Mouse (Mus musculus) layer of hippocampus, adult 2 months (tissue): ENCODE measurements around the gene Ccl27b. TPM values are rescaled to one million over a fixed set of nuclear protein-coding genes. Genes with fewer than 3 reads are reported as not detected.
"Not testable (repeated sequence)": the region's sequence is repeated elsewhere in the genome, so short reads cannot be mapped to it uniquely, and the experiment has no call there.

Source experiments
- DNase-seq, 2 experiments: peaks; one replicate each; pipeline ENCODE4 v3.0.0; 2022; ENCODE audit warnings: low spot score in 2 of 2
- H3K27ac ChIP-seq: fragments of 200-600 bp; 2 replicates; pipeline ENCODE4 v1.8.1; 2022
- H3K4me3 ChIP-seq: fragments of 200-600 bp; 2 replicates; pipeline ENCODE4 v1.8.1; 2022; ENCODE audit warnings: mild to moderate bottlenecking
- long read RNA-seq, 2 experiments: library from polyadenylated mRNA; stranded (forward); transcript quantifications; one replicate each; pipeline ENCODE4 v2.0.0; 2021; ENCODE audit warnings: borderline mapping rate in 2 of 2
- total RNA-seq, 2 experiments: library from RNA; stranded (reverse); gene quantifications; 2 replicates each; pipeline ENCODE4 v1.2.3; 2021

The Ccl27b gene
- not detected for total RNA-seq
- long read RNA-seq, experiment 1, partial matches to known transcripts: 0 of 1 reads
- long read RNA-seq, experiment 1, other reads (novel, unspliced or antisense): 1 of 1 reads
- long read RNA-seq, experiment 2, partial matches to known transcripts: 1 of 4 reads
- long read RNA-seq, experiment 2, other reads (novel, unspliced or antisense): 3 of 4 reads

- H3K27ac ChIP-seq, DNase-seq, H3K4me3 ChIP-seq: not testable (repeated sequence)
Measured at GRCm38 (mm10) chr4:42654951-42655350, at the start of gene Ccl27b. Gene Ccl27b, plus strand, starts transcription at chr4:42655251.

DNA sequence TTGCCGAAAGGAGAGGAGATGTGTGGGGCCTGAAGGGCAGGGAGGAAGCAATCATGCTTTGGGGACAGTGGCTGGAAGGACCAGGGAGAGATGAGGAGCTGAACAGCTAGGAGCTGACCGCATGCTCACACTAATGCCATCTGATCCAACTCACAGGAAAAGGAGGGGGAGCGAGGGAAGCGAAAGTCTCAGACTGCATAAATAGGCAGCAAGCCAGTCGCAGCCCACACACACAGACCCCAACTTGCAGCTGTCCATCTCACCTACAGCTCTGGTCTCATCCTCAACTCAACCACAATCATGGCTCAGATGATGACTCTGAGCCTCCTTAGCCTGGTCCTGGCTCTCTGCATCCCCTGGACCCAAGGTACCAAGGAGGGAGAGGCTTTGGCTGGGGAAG lies 43.2 kb upstream of the Ccl27b start, which contains the start of gene Gm10591:
Gene Gm10591 (plus strand): TSS at position 301 of the 400 bp plus-strand sequence.
- not testable (repeated sequence) for H3K4me3 ChIP-seq, DNase-seq, H3K27ac ChIP-seq

- DNase-seq, H3K4me3 ChIP-seq, H3K27ac ChIP-seq: not testable (repeated sequence)
Measured at GRCm38 (mm10) chr4:42629419-42629818, 25.6 kb upstream of the Ccl27b start, which contains the start of gene Gm2564. Gene Gm2564, plus strand, starts transcription at chr4:42629719.

DNA sequence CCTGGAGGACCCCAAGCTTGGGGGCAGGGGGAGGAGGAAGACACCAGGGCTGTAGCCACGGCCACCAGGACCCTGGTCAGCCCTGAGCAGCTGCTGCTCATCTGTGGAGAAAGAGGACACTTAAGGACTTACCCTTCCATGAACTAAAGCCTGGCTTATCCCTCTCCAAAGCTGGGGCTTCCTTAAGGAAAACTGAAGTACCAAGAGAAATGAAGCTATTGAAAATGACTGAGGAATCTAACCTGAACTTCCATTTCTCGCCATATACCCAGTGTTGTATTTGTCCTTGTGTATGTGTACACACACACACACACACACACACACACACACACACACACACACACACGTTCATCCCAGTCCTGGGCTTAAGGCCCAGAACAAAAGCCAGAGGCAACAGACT lies 6.7 kb downstream of the Ccl27b start, which contains the start of gene Il11ra2:
Gene Il11ra2 (minus strand): TSS at position 101 of the 400 bp plus-strand sequence.
- not testable (repeated sequence) for H3K4me3 ChIP-seq, DNase-seq, H3K27ac ChIP-seq

DNA sequence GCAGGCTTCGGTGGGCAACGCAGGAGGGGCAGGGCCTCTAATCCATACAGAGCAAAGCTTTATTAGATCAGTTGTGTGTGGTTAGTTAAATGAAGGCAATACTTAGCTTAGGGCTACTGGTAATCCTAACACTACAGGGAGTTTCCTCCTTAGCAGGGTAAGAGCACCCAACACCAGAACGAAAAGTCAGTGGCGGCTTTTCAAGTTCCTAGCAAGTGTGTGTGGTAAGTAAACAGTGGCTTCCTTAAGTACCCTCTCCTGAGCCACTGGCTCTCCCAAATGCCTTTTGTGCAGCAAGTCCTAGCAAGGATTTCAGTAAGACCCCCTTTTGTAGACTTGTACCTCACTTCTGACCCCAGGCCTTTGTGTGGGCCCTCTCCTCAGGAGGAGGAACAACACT lies 20.4 kb downstream of the Ccl27b start:
- not testable (repeated sequence) for DNase-seq, H3K27ac ChIP-seq, H3K4me3 ChIP-seq

GRCm38 (mm10) chr4:42679365-42679764 lies 24.3 kb downstream of the Ccl27b start:
- not testable (repeated sequence) for H3K4me3 ChIP-seq, H3K27ac ChIP-seq, DNase-seq

DNA sequence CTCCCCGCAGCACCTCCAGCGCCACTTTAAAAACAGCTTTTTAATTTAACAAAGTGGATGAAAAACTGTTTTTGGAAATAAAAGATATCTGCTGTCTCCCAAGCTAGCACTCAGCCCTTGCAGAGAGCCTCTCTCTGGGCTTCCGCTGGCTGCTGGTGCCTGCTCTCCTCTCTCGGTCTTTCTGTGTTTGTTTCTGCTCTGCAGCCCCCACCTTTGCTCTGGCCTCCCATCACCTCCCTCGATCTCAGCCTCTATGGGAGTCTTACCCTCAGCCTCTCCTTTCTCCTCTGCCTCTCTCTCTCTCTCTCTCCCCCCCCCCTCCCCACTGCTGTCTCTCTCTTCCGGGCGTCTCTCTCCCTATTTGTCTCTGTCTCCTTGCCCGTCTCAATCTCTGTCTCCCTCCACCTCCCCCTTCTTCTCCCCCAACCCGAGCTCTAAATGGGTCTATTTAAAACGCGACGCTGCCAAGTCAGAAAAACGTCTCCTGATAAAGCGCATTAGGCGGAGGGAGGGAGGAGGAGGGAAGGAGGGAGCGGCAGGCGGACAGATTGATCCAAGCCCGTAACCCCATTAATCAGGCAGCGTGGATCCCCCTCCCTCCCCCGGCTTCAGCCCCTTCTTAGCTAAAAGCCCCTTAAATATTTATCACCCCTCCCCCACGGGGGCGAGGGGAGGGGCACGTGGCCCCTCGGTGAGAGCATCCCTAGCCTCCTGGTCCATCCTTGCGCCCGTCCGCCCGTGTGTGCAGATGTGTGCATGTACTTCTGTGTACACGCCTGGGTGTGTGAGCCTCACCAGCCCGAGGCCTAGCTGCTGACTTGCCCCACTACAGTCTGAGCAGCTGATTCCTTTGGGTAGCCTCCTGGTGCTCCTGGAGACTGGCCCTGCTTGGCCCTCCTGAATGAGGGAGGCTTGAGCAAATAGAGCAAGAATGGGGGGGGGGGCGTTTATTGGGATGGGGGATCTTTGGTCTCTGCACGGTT lies 25.6 kb downstream of the Ccl27b start:
- DNase-seq, H3K27ac ChIP-seq, H3K4me3 ChIP-seq: not testable (repeated sequence)

DNA sequence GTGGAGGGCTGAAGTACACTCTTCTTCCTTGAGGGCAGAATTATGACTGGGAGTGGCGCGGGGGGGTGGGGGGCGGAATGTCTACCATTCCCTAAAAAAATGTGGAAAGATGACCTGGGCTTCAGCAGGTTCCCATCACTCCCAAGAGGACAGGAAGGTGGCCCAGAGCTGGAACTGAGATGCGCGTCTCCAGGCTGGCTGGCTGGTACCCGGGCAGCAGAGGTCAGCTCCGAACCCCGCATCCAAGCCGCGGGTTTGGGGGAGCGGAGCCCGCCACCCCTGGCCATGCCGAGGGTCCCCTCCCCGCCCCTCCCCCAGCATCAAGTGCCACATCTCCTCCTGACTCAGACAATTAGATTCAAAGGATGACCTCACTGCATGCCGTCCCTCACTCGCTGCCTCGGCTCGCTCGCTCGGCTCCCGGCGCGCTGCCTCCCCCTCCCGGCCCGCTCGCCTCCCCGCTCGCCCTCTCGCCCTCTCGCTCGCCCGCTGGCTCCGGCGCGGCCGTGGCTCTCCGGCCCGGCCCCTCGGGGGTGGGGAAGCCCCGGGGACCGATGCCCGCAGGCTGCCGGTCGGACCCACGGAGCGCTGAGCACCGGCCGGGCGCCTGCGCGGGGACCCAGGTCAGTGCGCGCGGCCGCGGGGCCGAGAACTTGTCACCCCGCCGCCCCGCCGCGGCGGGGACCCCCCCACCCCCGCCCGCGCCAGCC lies 26.6 kb downstream of the Ccl27b start:
- not testable (repeated sequence) for H3K27ac ChIP-seq, H3K4me3 ChIP-seq, DNase-seq

DNA sequence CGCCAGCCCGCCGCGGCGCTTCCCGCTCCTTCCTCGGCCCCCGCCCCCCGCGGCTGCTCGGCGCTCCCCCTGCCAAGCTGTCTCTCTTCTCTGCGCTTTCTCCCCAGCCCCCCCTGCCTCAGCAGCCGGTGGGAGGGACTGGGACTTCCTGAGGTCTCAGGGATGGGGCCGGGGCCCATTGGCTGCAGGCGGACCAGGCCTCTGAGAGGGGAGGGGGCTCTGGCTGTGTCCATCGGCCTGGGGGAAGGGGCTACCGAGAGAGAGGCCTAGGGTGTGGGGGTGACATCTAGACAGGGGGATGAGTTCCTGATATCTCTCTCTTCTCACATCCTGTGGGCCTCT lies 27.1 kb downstream of the Ccl27b start:
- not testable (repeated sequence) for H3K27ac ChIP-seq

More for the DNA sequence above, 27.1 kb downstream of the Ccl27b start:
- not testable (repeated sequence) for H3K4me3 ChIP-seq, DNase-seq

Other genes starting within 250 kb of the Ccl27b start
- not detected for gene Gm21586, start 215.9 kb upstream of the Ccl27b start, total RNA-seq
- 1 to 10 TPM; 1.8 to 2.3 TPM for gene Gm2163, start 188.5 kb upstream of the Ccl27b start, total RNA-seq
- not detected for gene Fam205a2, start 127.1 kb upstream of the Ccl27b start, total RNA-seq
- gene Gm10591, start 43.1 kb upstream of the Ccl27b start, total RNA-seq: not detected
- 10 to 100 TPM; 12.6 to 13.2 TPM for gene Gm2564, start 25.5 kb upstream of the Ccl27b start, total RNA-seq
- under 1 TPM in 1 of 2 experiments, not detected in 1; 0.37 TPM for gene Il11ra2, start 6.6 kb downstream of the Ccl27b start, total RNA-seq
- 1 to 10 TPM in 1 of 2 experiments, under 1 TPM in 1; 0.83 to 3.2 TPM for gene 4930578G10Rik, start 80.3 kb downstream of the Ccl27b start, total RNA-seq
- 1 to 10 TPM in 1 of 2 experiments, not detected in 1; 1.1 TPM for gene Ccl19, start 101.3 kb downstream of the Ccl27b start, total RNA-seq
- under 1 TPM in 1 of 2 experiments, not detected in 1; 0.49 TPM for gene Ccl21a, start 118.7 kb downstream of the Ccl27b start, total RNA-seq
- not detected for gene Fam205a1, start 198.6 kb downstream of the Ccl27b start, total RNA-seq
- 1 to 10 TPM in 1 of 2 experiments, under 1 TPM in 1; 0.90 to 1.0 TPM for gene Gm12394, start 201.5 kb downstream of the Ccl27b start, total RNA-seq
- under 1 TPM; 0.42 to 0.51 TPM for gene Fam205c, start 219.0 kb downstream of the Ccl27b start, total RNA-seq